Mouse (Mus musculus) heart, adult 8-10 months (tissue): ENCODE results near the gene Gprc5d. TPM values are rescaled to one million over a fixed set of nuclear protein-coding genes. Genes with fewer than 3 reads are reported as not detected.

Source experiments
- DNase-seq: peaks from one replicate; pipeline ENCODE4 v3.0.0; 2022; ENCODE audit warnings: low spot score
- total RNA-seq, 4 experiments: library from RNA; stranded (reverse); gene quantifications; 2 replicates each; pipeline ENCODE4 v1.2.4; 2022

Gene Gprc5d
- total RNA-seq, 4 experiments from 2014 or later, result not detected

DNA sequence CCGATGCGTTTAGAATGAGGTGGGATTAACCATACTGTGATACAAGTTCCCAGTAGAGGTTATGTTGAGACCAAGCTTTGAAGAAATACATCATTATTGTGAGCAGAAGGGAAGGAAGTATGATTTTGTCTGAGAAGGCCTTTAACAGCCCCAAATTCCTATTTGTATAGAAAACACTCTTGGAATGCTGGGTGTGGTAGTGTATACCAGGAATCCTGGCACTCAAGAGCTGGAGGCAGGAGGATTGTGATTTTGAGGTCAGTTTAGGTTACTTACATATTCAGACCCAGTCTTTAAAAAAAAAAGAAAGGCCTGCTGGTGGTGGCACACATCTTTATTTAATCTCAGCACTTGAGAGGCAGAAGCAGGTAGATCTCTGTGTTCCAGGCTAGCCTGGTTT lies 47.7 kb downstream of the Gprc5d start:
- DNase-seq, result no peak

DNA sequence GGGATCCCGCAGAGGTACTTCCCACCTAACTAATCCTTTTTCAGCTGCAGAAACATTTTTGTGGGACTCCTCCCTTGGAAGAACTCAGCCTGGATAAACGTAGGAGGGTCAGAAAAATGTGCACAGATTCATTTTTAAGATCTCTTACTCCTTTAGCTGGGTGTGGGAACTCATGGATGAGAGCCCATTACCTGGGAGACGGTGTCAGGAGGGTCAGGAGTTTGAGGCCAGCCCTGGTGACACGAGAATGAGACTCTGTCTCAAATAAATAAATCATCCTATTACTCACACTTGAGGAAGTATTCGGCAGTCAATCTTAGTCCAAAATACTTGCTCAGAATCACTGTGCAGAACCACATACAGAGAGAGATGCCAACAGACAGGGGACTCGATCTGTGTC lies 48.2 kb downstream of the Gprc5d start:
- no peak for DNase-seq

DNA sequence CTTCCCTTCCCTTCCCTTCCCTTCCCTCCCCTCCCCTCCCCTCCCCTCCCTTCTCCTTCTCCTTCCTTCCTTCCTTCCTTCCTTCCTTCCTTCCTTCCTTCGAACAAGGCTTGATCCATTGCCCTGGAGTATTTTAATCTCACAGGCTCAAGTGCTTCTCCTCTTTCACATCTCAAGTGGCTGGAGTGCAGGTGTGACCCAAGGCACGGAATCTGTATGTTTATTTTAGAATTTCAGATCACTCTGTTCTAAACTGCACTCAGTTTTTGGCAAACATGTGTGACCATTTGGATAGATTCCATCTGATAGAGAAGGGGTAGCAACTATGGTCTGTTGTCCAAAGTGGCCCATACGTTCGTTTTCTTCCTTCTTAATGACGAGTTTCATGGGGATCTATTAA lies 49.9 kb downstream of the Gprc5d start:
- DNase-seq, result no peak

DNA sequence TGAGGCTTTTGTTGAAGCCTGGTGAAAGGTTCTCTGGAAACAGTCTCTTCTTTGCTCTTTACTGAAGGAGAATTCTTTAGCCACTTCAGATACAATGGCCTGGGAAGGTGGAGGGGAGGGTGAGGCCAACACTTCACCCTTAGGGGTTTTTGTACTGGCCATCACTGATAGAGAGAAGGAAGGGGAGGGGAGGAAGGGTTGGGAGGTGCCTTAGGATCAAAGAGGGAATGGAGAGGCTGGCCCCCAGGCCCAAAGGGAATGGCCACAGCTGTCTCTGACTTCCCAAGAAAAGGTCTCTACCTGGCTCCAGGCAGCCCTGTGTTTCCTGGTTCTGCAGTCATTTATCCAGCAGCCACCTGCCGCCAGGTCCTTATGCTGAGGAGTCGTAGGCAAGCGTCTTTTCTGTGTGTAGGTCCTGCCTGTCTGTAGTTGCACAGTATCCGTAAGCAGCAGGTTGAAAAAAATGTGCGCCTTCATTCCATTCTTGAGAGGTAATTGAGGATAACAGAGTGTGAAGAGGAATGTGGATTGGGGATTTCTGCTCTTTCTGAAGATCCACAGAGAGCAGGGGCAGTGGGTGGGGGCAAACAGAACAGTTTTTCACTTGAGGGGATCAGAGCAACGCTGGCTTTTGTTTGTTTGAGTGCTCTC lies 51.2 kb downstream of the Gprc5d start:
- no peak for DNase-seq

DNA sequence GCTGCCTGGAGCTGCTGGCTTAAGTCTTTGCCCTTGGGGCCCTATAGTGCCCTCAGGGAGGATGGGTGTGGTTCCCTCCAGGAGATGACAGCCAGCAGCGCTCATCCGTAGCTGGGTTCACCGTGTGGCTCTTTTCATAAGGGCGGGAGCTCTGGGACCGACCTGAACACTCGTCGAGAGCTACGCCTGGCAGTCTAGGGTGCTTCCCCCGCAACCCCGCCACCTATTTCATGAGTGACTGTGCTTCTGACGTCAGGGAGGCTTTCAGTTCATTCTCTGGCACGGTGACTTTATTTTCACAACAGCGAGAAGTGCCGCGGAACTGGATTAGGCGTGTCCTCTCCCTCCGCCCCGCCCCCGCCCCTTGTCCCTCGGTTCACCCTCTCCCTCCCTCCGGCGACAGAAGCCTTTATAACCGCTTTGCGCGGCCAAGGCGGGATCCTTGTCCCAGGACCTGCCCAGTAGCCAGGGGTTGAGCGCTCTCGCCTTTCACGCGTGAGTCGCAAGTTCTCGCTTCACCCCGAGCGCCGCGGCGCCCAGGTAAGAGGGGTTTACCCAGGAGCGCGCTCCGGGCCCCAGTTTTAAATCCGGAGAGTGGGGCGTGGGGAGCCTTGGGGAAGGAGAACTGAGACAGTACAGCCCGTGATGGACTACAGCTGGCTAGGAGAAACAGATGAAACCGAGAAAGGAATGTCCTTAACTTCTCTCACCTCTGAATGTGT lies 52.7 kb downstream of the Gprc5d start, which contains the start of gene Gprc5a:
TSS of gene Gprc5a (plus strand) at position 416 of the 722 bp plus-strand sequence.
- peak; percentile 32 for DNase-seq

DNA sequence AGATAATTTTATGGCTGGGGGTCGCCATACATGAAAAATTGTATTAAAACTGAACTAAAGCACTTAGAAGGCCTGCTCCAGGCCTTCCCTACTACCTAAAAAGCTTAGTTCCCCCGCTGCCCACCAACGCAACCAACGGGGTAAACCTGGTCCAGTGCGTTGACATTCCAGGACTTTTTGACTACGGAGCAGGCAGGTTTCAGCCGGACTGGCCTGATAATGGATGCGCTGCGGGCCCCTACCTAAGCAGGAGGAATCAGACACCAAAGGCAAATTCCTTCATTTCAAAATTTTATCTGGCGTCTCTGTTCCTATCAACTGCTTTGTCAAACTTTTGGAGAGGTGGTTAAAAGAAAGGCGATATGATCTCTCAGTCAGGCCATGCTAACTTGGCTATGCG lies 53.5 kb downstream of the Gprc5d start:
- DNase-seq, result no peak

DNA sequence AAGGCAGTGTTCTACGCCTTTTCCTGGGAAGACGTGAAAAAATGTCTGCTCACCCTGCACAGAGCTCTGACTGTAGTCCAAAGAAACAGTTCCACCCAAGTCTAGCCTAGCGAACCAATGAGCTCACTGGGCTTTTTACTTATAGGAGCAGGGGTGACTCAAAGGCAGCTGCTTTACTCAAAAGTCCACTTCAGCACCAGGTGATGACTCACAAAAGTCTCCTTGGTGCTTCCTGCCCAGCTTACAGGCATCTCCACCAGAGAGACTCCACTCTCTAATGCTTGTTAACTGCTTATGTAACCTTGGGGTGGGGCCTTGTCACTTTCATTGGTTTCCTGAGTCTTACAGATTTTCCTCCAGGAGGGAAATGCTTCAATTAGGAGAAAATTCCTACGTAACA lies 57.4 kb downstream of the Gprc5d start:
- DNase-seq, result no peak

Other genes with a start within 250 kb of the Gprc5d start
- gene Gpr19, start 219.7 kb downstream of the Gprc5d start, total RNA-seq, result 1 to 10 TPM; 2.6 to 5.8 (median 3.9) TPM
- gene Cdkn1b, start 197.9 kb downstream of the Gprc5d start, total RNA-seq, result 10 to 100 TPM; 29.5 to 43.4 (median 38.7) TPM
- gene Apold1, start 136.6 kb downstream of the Gprc5d start, total RNA-seq, result 1 to 10 TPM; 4.8 to 7.5 (median 5.6) TPM
- 10 to 100 TPM; 36.3 to 39.7 (median 38.0) TPM for gene Ddx47, start 106.7 kb downstream of the Gprc5d start, total RNA-seq
- gene Gprc5a, start 52.6 kb downstream of the Gprc5d start, total RNA-seq, result 1 to 10 TPM in 2 of 4 experiments, under 1 TPM in 2; 0.75 to 1.9 (median 0.93) TPM
- 10 to 100 TPM in 2 of 4 experiments, 1 to 10 TPM in 2; 7.1 to 11.9 (median 10.3) TPM for gene Fam234b, start 79.7 kb upstream of the Gprc5d start, total RNA-seq
- 10 to 100 TPM; 56.9 to 61.7 (median 58.6) TPM for gene Hebp1, start 79.7 kb upstream of the Gprc5d start, total RNA-seq
- gene Gsg1, start 136.1 kb upstream of the Gprc5d start, total RNA-seq, result under 1 TPM; 0.31 to 0.47 (median 0.42) TPM
- gene Pbp2, start 192.1 kb upstream of the Gprc5d start, total RNA-seq, result not detected
- 10 to 100 TPM; 24.4 to 52.4 (median 41.1) TPM for gene Emp1, start 244.3 kb upstream of the Gprc5d start, total RNA-seq